Mouse (Mus musculus) thymus, postnatal 0 days (tissue): ENCODE results near the gene Prop1. TPM values are rescaled to one million over a fixed set of nuclear protein-coding genes. Genes with fewer than 3 reads are reported as not detected.

Experiments used
- DNase-seq: peaks from one replicate; pipeline ENCODE4 v3.0.0-alpha.2; 2015; ENCODE audit warnings: low spot score
- polyA plus RNA-seq: library from polyadenylated mRNA; unstranded; fragments of >200 nt; fragmentation: Nextera tagmentation; extraction: Ambion mirVana; gene quantifications from 2 replicates; pipeline ENCODE4 v1.2.1, GENCODE M21; 2015

Prop1 gene
- polyA plus RNA-seq: not detected in 2 replicates

GRCm38 (mm10) chr11:50953665-50954064, at the start of gene Prop1:
Prop1 (minus strand) TSS chr11:50953765.
- no peak for DNase-seq

GRCm38 (mm10) chr11:51003296-51003695, 49.7 kb upstream of the Prop1 start, which contains the start of gene Olfr51:
Olfr51 (plus strand) TSS chr11:51003596.
- no peak for DNase-seq

- DNase-seq: no peak
Observed at GRCm38 (mm10) chr11:50981667-50982066, 28.1 kb upstream of the Prop1 start, which contains the start of gene Olfr1377. Olfr1377 (plus strand) TSS chr11:50981967.

- DNase-seq: no peak
Observed at GRCm38 (mm10) chr11:50977216-50977615, 23.7 kb upstream of the Prop1 start.

GRCm38 (mm10) chr11:50966230-50966629, 12.7 kb upstream of the Prop1 start, which contains the start of gene Olfr1378:
Olfr1378 (plus strand) TSS chr11:50966530.
- DNase-seq: no peak

GRCm38 (mm10) chr11:50964886-50965285, 11.3 kb upstream of the Prop1 start:
- DNase-seq: no peak

DNA sequence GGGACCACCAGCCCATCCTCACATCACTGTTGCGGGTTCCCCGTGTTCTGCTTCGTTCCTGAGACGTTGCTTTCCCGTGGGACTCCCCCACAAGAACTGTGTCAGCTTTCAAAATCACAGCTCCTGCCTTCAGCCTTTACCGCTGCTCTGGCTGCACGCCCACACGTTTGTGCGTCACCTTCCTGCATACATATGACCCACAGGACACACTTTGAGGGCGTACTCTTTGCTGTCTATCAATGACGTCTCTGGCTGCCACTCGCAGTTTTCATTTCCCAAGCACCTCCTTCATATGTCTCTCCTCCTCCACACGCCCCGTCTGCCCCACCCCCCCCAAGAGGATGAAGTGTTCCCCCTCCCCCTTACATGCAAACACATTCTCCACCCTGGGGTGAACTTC, 1.3 kb downstream of the Prop1 start:
- DNase-seq: no peak

DNA sequence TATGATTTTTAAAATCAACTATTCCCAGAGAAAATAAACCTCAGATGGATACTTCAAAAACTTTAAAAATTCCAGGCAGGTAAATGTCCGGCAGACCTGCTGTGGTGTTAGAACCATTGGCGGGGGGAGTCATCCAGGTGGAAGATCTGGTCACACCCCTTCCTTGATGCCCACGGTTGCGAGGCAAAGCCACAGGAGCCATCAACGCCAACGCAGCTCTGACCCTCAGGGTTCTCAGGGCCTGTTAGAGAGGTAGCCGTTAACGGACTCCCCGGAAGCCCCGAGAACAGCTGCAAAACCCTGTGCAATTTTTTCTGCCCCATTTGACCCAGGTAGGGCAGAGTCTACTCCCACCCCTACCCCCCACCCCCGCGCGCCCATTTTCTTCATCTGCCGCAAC, 10.1 kb downstream of the Prop1 start, which contains the start of gene 4933414I15Rik:
Gene 4933414I15Rik, minus strand, starts transcription at position 260 of the 400 bp plus-strand sequence.
- DNase-seq: no peak

- no peak for DNase-seq
Observed at GRCm38 (mm10) chr11:50942386-50942785, 11.2 kb downstream of the Prop1 start.

DNA sequence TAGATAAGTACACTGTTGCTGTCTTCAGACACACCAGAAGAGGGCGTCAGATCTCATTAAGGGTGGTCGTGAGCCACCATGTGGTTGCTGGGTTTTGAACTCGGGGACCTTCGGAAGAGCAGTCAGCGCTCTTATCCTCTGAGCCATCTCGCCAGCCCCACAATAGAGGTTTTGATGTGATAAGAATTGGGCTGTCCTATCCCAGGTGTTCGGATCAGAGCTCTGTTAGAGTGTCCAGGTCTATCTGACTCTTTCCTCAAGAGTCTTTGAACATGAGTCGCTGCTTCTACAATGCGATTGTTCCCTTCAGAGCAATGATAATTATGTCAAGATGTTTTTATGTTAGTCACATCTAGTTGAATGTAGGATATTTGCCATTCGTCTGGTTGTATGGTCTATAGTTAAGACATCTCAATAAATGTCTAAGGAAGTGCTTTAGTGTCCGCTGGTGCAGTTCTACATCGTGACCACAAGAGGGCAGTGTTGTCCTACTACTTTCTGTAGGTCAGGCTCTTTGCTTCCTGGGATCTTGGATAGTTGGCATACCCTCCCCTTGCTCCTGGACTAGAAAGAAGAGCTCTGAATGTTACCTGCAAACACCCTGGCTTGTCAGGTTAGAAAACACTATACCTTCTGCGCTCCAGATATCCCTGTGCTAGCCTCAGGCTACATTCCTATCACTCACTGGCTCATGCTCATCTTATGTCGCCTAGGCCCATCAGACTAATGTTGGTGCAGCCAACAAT, 13.8 kb downstream of the Prop1 start:
- DNase-seq: peak; percentile 71

DNA sequence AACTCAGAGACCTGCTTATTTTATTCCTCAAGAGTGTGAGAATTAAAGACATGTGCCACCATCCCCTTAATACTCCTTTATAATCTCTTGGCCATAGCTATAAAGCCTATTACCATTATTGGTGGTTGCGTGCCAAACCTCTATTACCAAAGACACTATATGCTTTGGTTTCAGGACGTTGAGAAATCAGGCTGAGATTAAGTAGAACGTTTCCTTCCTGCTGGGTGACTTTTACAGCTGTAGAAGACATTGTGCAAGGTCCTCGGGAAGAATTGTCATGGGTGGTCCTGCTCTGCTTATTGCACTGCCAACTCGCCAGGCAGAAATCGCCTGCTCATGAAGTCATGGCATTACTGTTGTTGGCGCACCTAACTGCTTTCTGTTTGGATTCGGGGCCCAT, 15.1 kb downstream of the Prop1 start:
- no peak for DNase-seq

DNA sequence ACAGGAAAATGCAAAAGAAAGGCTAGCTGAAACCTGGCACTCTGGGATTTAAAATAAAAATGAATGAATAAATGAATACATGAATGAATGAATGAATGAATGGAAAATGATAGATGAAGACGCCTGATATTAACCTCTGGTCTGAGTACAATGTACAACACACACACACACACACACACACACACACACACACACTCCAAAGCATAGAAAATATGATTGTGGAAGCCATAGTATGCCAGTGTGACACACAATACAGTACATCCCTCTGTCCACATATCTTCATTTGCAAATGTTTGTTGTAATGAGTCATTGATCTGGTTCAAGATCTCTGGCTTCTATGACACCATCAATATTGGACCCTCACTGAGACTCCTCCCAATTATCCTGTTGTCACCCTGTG, 21.5 kb downstream of the Prop1 start:
- no peak for DNase-seq

DNA sequence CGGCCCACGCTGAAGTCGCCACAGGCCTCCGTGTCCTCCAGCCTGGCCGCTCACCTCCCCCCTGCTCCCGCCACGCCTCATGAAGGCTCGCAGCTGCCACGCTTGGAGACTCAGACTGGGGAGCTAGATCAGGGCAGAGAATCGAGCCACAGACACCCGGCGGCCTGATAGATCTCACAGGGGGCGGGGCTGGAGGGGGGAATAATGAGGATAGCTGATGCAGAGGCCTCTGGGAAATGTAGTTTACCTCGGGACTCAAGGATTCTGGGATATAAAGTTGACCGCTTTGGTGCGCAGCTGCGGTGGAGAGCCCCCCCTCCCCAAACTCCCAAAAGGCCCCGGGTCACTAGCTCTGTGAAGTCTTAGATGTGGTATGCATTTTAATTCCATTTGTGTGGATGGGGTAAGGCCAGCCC, 22.1 kb downstream of the Prop1 start, which contains the start of gene Zfp354b:
Gene Zfp354b, minus strand, starts transcription at position 183 of the 416 bp plus-strand sequence.
- DNase-seq: peak; percentile 48

- no peak for DNase-seq
Observed at GRCm38 (mm10) chr11:50931021-50931420, 22.5 kb downstream of the Prop1 start.

- no peak for DNase-seq
Observed at GRCm38 (mm10) chr11:50930469-50931014, 23.0 kb downstream of the Prop1 start.

DNA sequence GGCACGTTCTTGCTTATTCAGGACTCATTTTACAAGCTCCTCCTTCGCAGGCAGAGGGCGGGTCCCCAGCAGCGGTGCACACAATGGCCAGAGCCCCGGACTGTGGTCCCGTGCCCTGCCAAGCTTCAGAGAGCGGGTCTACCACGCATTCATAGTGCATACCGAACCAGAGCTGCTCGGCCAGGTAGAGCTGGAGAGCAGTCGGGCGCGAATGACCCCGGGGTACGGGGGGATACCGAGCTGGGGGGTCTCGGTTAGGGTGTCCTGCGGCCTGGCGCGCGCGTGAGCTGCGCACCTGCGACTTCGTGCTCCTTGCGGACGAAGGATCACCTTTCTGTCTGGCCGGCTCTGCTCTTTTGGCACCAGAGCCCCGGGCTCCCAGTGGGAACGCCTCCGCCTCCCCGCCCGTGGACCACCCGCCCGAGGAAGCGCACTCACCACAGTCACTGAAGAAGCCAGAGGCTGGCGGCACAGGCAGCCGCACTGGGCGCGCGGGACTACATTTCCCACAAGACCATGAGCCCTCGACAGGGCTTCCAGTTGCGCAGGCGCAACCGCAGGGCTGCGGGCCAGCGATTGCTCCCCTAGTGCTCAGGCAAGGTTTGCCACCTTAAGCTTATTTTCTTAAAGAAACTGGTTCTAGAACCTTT, 37.8 kb downstream of the Prop1 start, which contains the start of gene Zfp2:
Gene Zfp2, minus strand, starts transcription at position 495 of the 650 bp plus-strand sequence.
- DNase-seq: peak; percentile 93

GRCm38 (mm10) chr11:50914461-50914860, 39.1 kb downstream of the Prop1 start:
- no peak for DNase-seq

GRCm38 (mm10) chr11:50913301-50913700, 40.3 kb downstream of the Prop1 start:
- DNase-seq: no peak

GRCm38 (mm10) chr11:50908136-50908535, 45.4 kb downstream of the Prop1 start:
- no peak for DNase-seq
